Mouse (Mus musculus): Measurements from ENCODE around the gene Pld2. TPM values are rescaled to one million over a fixed set of nuclear protein-coding genes. Genes with fewer than 3 reads are reported as not detected.

Gene Pld2
- total RNA-seq (2021): 1 to 10 TPM; 7.7 to 8.4 TPM
- long read RNA-seq, experiment 1, transcript Pld2-201 (25 exons, 3,659 nt): major isoform, 7 of 16 reads
- long read RNA-seq, experiment 1, partial matches to known transcripts: 2 of 16 reads
- long read RNA-seq, experiment 1, other reads (novel, unspliced or antisense): 6 of 16 reads
- long read RNA-seq, experiment 2, transcript Pld2-201 (25 exons, 3,659 nt): major isoform, 7 of 20 reads
- long read RNA-seq, experiment 2, partial matches to known transcripts: 1 of 20 reads
- long read RNA-seq, experiment 2, other reads (novel, unspliced or antisense): 12 of 20 reads

GRCm38 (mm10) chr11:70539877-70540587 is at the start of gene Pld2:
Gene Pld2 (plus strand): TSS chr11:70540064.
- DNase-seq: peak; percentile 90
- intact Hi-C loops (cut with DNase I): no loop called here

GRCm38 (mm10) chr11:70499566-70500475 is 40.0 kb upstream of the Pld2 start:
- intact Hi-C loops (cut with DNase I): loop anchor here (10.0 kb wide), 2 partner anchors 185 to 255 kb away; no protein-coding TSS in a partner anchor
- no peak for DNase-seq

- intact Hi-C loops (cut with DNase I): loop anchor here (10.0 kb wide), 1 partner anchor 256 kb away; no protein-coding TSS in a partner anchor
- no peak for DNase-seq
Measured at GRCm38 (mm10) chr11:70500476-70500812, 39.4 kb upstream of the Pld2 start.

- no peak for DNase-seq
Measured at GRCm38 (mm10) chr11:70502018-70502417, 37.8 kb upstream of the Pld2 start.

GRCm38 (mm10) chr11:70504970-70505369 is 34.9 kb upstream of the Pld2 start, which contains the start of gene Tm4sf5:
Gene Tm4sf5 (plus strand): TSS chr11:70505244.
- intact Hi-C loops (cut with DNase I): loop anchor here (2.0 to 10.0 kb wide), 3 partner anchors 52 to 260 kb away; partner anchors contain the start of gene Arrb2
- DNase-seq: no peak

More at GRCm38 (mm10) chr11:70502018-70502417, 37.8 kb upstream of the Pld2 start:
- intact Hi-C loops (cut with DNase I): loop anchor here (10.0 kb wide), 1 partner anchor 257 kb away; no protein-coding TSS in a partner anchor

- intact Hi-C loops (cut with DNase I): loop anchor here (1.0 to 10.0 kb wide), 2 partner anchors 92 to 262 kb away; no protein-coding TSS in a partner anchor
- peak; percentile 78 to 89 for DNase-seq
Measured at GRCm38 (mm10) chr11:70506385-70506784, 33.5 kb upstream of the Pld2 start.

GRCm38 (mm10) chr11:70506962-70507515 is 32.8 kb upstream of the Pld2 start:
- DNase-seq: no peak
- intact Hi-C loops (cut with DNase I): loop anchor here (1.0 to 10.0 kb wide), 2 partner anchors 93 to 262 kb away; no protein-coding TSS in a partner anchor

- peak; percentile 26 to 51 for DNase-seq
- intact Hi-C loops (cut with DNase I): loop anchor here (10.0 kb wide), 1 partner anchor 265 kb away; no protein-coding TSS in a partner anchor
Measured at GRCm38 (mm10) chr11:70509753-70510564, 29.9 kb upstream of the Pld2 start.

- intact Hi-C loops (cut with DNase I): no loop called here
- DNase-seq: no peak
Measured at GRCm38 (mm10) chr11:70511242-70511641, 28.6 kb upstream of the Pld2 start.

- DNase-seq: no peak
- intact Hi-C loops (cut with DNase I): no loop called here
Measured at GRCm38 (mm10) chr11:70511825-70512224, 28.0 kb upstream of the Pld2 start.

GRCm38 (mm10) chr11:70512709-70513342 is 27.0 kb upstream of the Pld2 start:
- no peak for DNase-seq
- intact Hi-C loops (cut with DNase I): no loop called here

- DNase-seq: peak; percentile 32 to 57
- intact Hi-C loops (cut with DNase I): no loop called here
Measured at GRCm38 (mm10) chr11:70513520-70513919, 26.3 kb upstream of the Pld2 start.

GRCm38 (mm10) chr11:70514288-70514687 is 25.6 kb upstream of the Pld2 start, which contains the start of gene Vmo1:
Gene Vmo1 (minus strand): TSS chr11:70514616.
- no peak for DNase-seq
- intact Hi-C loops (cut with DNase I): no loop called here

- intact Hi-C loops (cut with DNase I): loop anchor here (1.0 to 2.0 kb wide), 2 partner anchors 89 to 238 kb away; no protein-coding TSS in a partner anchor
- peak in 1 of 2 experiments; percentile 50 for DNase-seq
Measured at GRCm38 (mm10) chr11:70516352-70516751, 23.5 kb upstream of the Pld2 start.

- DNase-seq: no peak
- intact Hi-C loops (cut with DNase I): no loop called here
Measured at GRCm38 (mm10) chr11:70518436-70518835, 21.4 kb upstream of the Pld2 start.

- DNase-seq: no peak
- intact Hi-C loops (cut with DNase I): no loop called here
Measured at GRCm38 (mm10) chr11:70518923-70519322, 20.9 kb upstream of the Pld2 start, which contains the start of gene Gltpd2. Gene Gltpd2 (plus strand): TSS chr11:70519196.

GRCm38 (mm10) chr11:70520178-70520769 is 19.6 kb upstream of the Pld2 start:
- peak; percentile 61 to 62 for DNase-seq
- intact Hi-C loops (cut with DNase I): no loop called here

All from heart, postnatal 14 days (tissue).